Mouse (Mus musculus): ENCODE data around the gene Acot13.
"Not testable (repeated sequence)": the region's sequence is repeated elsewhere in the genome, so short reads cannot be mapped to it uniquely, and the experiment has no call there.

Gene Acot13

GRCm38 (mm10) chr13:24787477-24787876 lies 43.9 kb downstream of the Acot13 start:
- no peak for DNase-seq (ENCODE audit: low read depth in 1 of 2, low spot score in 2 of 2)

- DNase-seq (ENCODE audit: low read depth in 1 of 2, low spot score in 2 of 2) = no peak
Measured at GRCm38 (mm10) chr13:24786014-24786490, 45.3 kb downstream of the Acot13 start.

GRCm38 (mm10) chr13:24781916-24782315 lies 49.4 kb downstream of the Acot13 start:
- no peak for DNase-seq (ENCODE audit: low read depth in 1 of 2, low spot score in 2 of 2)

GRCm38 (mm10) chr13:24778706-24779380 lies 52.5 kb downstream of the Acot13 start:
- no peak for DNase-seq (ENCODE audit: low read depth in 1 of 2, low spot score in 2 of 2)

GRCm38 (mm10) chr13:24778026-24778425 lies 53.3 kb downstream of the Acot13 start:
- no peak for DNase-seq (ENCODE audit: low read depth in 1 of 2, low spot score in 2 of 2)

- peak; percentile 32 to 49 for DNase-seq (ENCODE audit: low read depth in 1 of 2, low spot score in 2 of 2)
Measured at GRCm38 (mm10) chr13:24776146-24776844, 55.0 kb downstream of the Acot13 start.

- DNase-seq (ENCODE audit: low read depth in 1 of 2, low spot score in 2 of 2) = not testable (repeated sequence)
Measured at GRCm38 (mm10) chr13:24771482-24771881, 59.9 kb downstream of the Acot13 start.
